Mouse (Mus musculus): ENCODE results near the gene Wbp1.

GRCm38 (mm10) chr6:83161442-83161841 lies 40.1 kb upstream of the Wbp1 start:
- no peak for TF ChIP-seq CTCF (IDR thresholded peaks at IDR 0.05; ENCODE audit: low read depth)
- no peak for TF ChIP-seq EP300 (IDR thresholded peaks at IDR 0.05; ENCODE audit: low read depth)
